Mouse (Mus musculus) yolk sac, embryonic 10.5 days (tissue): ENCODE results near the gene Nckap1l.

Experiments used
- DNase-seq: peaks from one replicate; pipeline ENCODE4 v3.0.0-alpha.2; 2017; ENCODE audit warnings: low spot score

Gene Nckap1l

DNA sequence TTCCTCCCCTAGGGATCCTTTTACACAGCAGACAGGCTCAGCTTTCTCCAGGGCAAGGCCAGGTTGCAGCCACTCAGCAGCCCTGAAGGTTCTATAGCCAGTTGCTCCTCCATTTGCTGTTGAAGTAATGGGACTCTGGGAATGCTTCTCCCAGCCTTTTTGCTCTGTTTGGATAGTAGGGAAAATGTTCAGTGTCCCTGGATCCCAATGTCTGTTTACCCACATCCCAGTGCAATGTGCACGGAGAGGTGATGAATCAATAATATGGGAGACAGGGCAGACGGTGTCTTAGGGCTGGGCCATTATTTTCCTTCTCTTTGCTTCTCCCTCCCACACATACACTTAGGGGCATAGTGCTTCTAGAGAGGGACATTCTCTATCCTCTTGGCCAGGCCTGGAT is 85.7 kb downstream of the Nckap1l start:
- no peak for DNase-seq

GRCm38 (mm10) chr15:103540646-103541045 is 87.1 kb downstream of the Nckap1l start:
- DNase-seq = no peak

DNA sequence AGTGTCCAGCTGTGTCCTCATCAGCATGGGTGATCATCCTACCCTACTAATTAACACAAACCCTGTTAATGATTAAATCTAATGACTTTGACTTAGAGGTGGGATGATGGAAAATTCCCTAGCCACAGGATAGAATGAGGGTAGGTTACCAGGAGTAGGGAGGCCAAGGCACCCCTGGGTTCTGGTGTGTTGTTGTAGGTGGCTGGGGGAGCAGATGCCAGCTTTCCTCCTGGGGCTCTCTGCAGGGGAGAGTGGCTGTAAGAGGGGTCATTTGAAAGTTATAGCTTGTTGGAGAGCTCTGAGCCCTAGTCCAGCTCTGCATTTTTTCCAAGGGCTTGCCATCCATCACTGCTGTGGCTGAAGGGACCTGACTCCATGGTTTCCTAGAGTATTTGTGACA is 88.9 kb downstream of the Nckap1l start:
- no peak for DNase-seq

- no peak for DNase-seq
Measured at GRCm38 (mm10) chr15:103547983-103548382, 94.4 kb downstream of the Nckap1l start.
